Mouse (Mus musculus) gastrocnemius, postnatal 4 days (tissue): ENCODE measurements at regions not wholly inside any gene's neighbourhood (a gene's known extent, or its start where the extent isn't known, plus 50 kb on each side); places are given as distances from the start of the nearest gene placed in this dataset.

Source experiments
- DNase-seq, 2 experiments: peaks; one replicate each; pipeline ENCODE4 v3.0.0; 2021 to 2022; ENCODE audit warnings: low spot score in 2 of 2, mixed read lengths in 2 of 2

DNA sequence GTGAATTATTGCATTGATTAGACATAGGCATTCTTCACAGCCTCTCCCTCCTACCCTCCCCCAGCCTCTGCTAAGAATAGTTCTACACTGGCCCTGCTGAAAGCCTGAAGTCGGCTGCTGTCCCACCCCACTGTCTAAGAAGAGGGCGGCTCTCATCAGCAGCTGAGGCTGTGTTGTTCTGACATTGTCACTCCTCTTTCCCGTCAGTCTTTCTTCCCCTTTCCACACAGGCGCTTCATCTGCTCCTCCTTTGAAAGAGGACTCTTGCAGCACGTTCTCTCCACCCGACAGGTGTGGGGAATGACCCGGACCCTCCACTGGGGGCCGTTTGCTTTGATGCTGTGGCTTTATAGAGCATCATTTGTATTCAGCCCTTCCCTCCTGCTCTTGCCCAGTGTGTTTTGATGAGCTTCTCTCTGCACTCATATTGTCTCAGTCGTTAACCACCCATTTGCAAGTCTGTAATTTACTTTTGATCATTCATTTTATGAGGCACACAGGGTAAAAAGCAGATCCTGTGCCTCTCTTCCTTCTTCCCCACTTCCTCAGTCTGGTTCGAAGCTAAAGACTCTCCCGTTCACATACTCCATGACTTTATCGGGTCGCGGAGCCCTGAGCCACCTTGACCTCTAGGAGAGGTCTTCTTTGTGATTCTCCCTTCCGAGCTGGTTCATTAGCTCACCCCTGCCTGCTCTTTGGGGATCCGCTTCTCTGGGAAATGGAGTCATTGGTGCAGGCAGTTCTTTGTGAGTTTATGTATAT, 142.2 kb upstream of the Snx19 start:
- no peak for DNase-seq

DNA sequence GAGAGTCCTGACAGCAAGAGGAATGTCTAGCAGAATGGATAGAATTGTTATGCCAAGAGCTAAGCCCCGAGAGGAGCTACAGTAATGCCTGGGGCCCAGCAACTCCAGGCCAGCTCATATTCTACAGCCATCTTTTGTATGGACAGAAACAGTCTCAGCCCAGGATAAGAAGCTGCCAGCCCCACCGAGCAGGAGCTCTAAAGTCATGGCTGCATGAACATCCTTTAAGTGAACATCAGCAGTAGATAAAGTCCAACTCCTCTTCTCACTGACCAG, 141.6 kb upstream of the Snx19 start:
- DNase-seq, result no peak

DNA sequence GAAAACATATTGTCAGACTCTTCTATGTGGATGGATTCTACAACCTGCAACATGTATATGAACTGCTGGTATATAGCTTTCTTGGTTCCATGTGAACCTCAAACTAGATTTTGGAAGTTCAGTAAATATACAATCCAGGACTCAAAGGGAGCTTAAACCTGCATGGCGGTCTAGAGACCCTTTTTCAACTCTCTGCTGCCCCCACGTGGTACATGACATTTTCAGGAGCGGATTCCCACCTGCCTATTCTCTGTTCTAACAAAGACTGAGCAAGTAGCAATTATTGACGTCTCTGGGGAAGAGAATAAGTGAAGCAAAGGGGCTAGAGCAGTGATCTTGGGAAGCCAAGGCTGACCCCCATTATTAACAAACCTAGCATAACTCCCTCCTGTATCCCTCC, 127.1 kb upstream of the Snx19 start:
- DNase-seq, result peak in 1 of 2 experiments; percentile 18

DNA sequence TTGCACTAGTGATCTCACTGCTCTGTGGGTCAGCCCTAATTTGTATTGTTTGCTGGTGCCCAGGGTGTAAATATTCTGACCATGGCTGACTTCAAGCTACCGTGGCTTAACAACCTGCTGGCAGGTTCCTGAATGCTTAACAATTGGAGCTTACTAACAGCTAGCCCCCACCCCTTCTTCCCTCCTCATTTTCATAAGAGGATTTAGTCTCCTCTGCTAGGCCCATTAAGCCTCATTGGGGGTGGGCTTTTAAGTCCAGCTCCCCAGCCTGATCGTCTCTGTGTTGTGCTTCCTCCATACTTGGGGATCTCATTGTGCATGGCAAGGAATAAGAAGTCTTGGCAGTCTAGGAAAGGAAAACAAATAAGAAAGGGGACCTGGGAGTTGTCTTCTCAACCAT, 118.6 kb upstream of the Snx19 start:
- no peak for DNase-seq

GRCm38 (mm10) chr9:30313360-30313759, 113.5 kb upstream of the Snx19 start:
- no peak for DNase-seq

DNA sequence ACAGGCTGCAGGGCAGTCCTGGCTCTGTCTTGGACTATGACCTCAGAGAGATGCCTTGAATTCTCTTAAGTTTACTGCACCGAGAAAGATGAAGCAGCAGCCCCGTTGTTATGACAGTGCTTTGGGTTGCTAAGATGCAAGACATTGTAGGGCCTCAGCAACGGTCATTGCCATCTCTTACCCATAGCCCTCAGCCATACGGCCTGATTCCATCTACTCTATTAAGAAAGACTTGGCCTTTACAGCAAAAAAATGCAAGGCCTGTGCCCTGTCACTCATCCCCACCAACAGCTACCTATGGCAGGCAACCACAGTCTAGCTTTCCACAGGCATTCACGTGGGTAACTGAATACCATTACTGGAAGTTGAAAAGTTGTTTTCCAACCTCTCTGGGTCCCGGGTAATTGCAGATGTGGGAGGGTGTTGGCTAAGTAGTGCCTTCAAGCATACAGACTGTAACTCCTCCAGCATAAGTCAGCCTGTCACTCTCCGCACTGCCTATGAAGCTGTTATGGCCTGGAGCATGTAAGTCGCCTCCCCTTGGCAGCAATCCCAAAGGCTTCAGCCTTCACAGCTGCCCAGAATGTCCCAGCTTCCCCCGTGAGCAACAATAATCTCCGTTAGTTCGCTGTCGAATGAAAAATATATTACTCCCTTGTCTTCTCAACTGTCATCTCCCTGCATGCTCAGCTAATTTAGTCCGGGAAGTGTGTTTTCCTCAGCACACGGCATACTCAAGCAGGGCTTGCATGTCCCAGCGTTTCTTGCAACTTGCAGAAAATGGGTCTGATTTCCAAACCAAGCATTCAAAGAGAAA, 112.3 kb upstream of the Snx19 start:
- peak; percentile 33 to 55 for DNase-seq

DNA sequence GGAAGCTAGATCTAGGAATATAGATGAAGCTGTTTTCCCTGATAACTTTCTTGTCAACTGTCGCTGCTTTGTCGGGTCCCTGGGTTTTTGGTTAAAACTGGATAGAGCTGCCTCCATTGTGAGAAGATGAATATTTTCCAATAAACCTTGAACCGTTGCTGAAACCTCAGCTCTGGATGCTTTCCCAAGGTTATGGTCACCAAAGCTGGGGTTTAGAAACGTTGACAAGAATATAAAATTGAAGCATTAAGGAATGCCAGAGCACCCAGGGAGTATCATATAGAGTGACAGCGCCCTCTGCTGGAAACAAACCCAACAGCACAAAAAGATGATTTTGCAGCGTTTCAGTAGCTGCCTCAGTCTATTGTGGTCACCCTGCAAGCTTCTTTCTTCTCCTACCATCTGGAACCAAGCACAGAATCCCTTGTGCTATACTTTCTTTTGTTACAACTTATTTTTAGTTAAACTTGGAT, 111.7 kb upstream of the Snx19 start:
- DNase-seq, result peak in 1 of 2 experiments; percentile 43

DNA sequence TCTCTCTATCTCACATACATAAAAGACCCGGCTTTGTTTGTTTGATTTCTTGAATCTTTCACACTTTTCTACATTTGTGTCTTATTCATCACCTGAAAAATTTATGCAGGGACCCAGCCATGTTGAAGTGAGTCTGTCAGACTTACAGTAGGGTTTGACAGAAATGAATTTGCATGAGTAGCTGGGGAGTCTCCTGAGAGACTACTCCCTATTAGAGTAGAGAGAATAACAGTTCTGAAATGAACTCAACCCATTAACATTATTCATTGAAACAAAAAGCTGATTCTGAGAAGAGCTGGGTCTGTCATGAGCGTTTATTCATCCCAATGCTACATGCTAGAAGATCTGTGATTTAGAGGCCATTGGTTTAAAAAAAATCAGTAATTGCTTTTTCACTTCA, 82.0 kb upstream of the Snx19 start:
- no peak for DNase-seq

GRCm38 (mm10) chr9:30353965-30354364, 72.9 kb upstream of the Snx19 start:
- DNase-seq, result no peak

- no peak for DNase-seq
Measured at GRCm38 (mm10) chr9:30355642-30356041, 71.3 kb upstream of the Snx19 start.

DNA sequence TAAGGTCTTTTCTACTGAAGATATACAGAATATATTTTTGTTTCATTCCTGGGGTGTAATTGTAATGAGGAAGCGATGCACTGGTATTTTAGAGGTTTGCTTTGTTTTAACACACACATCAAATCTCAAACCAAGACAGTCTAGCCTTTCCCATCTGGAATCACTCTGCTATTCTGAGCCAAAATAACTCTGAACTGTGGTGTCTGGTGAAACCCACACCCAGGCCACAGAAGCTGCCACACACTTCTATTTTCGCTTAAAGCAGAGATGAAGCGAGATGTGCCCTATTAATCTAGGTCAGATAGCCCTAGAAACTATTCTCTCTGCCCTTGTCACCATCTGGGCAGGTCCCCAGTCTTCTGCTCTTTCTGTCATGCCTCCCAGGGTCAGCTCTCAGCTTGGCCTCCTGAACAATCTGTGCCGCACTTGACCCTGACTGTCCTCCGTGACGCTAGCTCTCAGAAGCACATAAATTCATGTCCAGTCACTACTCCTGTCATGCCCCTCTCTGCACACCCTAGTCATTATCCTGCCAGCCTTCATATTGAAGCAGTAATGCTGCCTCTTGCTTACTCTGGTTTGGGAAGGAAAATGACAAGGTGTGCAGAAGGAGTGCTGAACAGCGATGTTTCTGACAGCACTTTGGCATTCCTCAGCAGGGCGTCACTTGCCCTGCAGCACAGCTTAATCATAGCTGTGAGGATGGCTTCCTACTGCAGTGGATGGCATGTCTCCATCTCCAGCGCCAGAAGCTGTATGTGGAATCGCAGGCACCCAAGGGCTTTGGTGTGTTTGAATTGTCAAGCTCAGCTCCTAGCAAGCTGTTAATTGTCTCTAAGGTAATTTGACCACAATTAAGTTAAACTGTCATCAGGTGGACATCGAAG, 57.1 kb upstream of the Snx19 start:
- no peak for DNase-seq

GRCm38 (mm10) chr9:30370789-30371188, 56.1 kb upstream of the Snx19 start:
- DNase-seq, result no peak

DNA sequence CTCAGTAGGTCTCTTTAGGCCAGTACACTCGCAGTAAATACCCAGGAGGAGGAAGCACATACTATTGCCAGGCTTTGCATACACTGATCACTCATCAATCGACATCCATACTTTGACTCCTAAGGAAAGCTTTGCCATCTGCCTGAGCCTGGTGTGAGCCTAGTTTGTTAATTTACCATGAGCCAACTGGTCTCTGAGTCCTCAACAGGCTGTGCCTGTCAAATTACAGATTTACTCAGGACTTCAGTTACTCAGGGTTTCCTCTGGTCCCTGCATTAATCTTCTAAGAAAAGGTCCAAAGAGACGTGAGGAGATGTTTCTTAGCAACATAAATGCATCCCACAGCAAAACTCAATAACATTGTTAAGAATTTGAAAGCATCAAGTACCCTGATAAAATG, 50.0 kb upstream of the Snx19 start:
- DNase-seq, result no peak
